Mouse (Mus musculus) thymus, postnatal 0 days (tissue): ENCODE results near the gene Cmtm8. TPM values are rescaled to one million over a fixed set of nuclear protein-coding genes. Genes with fewer than 3 reads are reported as not detected.

Source experiments
- DNase-seq: peaks from one replicate; pipeline ENCODE4 v3.0.0-alpha.2; 2015; ENCODE audit warnings: low spot score
- polyA plus RNA-seq: library from polyadenylated mRNA; unstranded; fragments of >200 nt; fragmentation: Nextera tagmentation; extraction: Ambion mirVana; gene quantifications from 2 replicates; pipeline ENCODE4 v1.2.1, GENCODE M21; 2015

Gene Cmtm8
- 10.5 and 10.6 TPM in 2 replicates for polyA plus RNA-seq

GRCm38 (mm10) chr9:114844017-114844662 lies at the start of gene Cmtm8:
Gene Cmtm8 (minus strand): TSS chr9:114844156.
- peak; percentile 45 for DNase-seq

- no peak for DNase-seq
Observed at GRCm38 (mm10) chr9:114892974-114893373, 49.0 kb upstream of the Cmtm8 start.

DNA sequence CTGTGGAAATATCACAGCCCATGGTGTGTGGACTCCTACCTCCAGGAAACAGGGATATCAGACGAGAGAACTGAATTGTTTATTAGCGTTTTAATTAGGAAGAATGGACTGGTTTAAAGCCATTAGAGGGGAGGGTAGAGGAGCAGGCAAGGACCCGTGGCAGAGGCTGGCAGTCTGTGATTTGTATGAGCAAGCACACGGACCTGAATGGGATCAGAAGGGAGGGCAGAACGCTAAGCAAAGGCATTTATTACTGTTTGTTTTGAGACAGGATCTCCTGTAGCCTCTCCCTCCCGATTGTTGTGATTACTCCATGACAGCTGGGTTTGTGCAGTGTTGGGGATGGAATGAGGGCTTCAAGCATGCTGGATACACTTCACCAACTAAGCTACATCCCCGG lies 46.4 kb upstream of the Cmtm8 start:
- no peak for DNase-seq

DNA sequence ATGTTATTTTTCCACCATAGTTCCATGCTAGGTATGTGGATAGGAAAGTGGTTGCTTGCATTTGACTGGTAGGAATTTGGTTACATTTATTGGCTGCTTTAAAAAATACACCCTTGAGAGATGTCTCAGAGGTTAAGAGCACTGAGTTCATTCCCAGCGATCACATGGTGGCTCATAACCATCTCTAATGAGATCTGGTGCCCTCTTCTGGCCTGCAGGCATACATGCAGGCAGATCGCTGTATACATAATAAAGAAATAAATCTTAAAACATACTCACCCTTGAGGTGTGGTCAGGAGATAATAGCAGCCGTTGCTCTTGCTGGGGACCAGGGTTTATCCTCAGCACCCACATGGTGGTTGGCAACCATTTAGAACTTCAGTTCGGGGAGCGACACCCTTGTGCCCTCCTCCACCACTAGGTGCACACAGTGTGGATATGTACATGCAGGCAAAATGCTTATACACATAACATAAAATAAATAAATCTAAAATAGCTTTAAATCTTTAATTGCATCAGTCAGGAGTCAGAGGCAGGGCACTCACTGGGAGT lies 45.0 kb upstream of the Cmtm8 start:
- no peak for DNase-seq

DNA sequence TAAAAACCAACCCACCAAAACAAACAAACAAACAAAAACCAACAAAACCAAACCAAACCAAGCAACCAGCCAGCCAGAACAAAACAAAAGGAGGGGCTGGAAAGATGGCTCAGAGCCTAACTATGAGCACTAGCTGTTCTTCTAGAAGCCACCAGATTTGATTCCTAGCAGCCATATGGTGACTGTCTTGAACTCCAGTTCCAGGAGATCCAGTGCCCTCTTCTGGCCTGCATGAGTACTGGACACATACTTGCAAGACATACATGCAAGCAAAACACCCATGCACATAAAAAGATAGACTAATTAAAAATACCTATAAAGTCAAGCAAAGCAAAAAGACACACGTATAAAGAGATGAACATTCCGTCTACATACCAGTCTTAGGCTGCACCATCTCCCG lies 43.7 kb upstream of the Cmtm8 start:
- peak; percentile 45 for DNase-seq

GRCm38 (mm10) chr9:114885991-114886662 lies 42.2 kb upstream of the Cmtm8 start:
- no peak for DNase-seq

DNA sequence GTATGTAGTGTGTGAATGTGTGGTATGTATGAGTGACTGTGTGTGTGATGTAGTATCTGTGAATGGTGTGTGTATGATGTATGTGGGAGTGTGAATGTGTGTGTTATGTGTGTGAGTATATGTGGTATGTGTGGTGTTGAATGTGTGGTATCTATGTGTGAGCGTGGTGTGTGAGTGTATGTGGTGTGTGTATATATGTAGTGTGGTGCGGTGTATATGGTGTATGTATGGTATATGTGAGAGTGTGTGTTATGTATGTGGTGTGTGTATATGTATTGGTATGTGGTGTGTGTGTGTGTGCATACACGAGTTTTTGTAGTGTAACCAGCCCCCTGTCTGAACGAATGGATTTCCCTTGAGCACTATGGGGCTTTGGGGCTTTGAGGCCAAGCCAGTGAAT lies 41.6 kb upstream of the Cmtm8 start:
- DNase-seq: no peak

DNA sequence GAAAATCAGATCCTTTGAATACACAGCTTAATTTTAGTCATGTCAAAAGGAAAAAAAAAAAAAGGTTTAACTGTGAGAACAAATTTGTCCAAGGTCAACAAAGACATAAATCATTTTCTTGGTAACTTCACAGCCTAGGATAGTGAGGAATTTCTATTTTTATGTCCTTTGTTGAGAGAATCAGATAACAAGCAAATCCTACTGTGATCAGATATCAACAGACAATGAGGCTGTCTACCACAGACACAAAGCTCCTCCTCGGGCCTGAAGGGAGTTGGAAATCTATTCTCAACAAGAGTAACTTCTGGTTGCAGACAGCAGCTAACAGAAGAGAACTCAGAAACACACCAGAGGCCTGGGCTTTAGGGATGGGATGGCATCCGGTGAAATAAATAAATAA lies 38.0 kb upstream of the Cmtm8 start:
- DNase-seq: no peak

GRCm38 (mm10) chr9:114855327-114855726 lies 11.4 kb upstream of the Cmtm8 start:
- no peak for DNase-seq

GRCm38 (mm10) chr9:114854686-114855085 lies 10.7 kb upstream of the Cmtm8 start:
- DNase-seq: no peak

DNA sequence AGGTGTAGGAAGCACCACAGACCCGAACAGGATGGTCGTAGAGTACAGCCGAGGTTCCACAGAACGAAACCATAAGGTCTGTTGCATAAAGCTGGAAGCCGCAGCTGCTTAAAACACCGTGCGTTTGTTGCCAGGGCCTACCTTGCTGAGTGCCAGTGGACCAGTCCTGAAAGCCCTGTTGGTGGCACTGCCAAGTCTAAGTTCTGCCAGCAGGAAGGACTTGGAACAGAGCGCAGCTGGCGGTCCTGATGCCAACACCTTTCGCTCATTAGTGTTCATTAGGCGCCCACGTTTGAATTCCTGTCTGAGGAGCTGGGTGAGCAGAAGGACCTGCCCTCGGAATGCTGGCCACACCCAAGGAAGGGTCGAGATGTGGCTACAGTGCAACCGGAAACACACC lies 9.4 kb upstream of the Cmtm8 start:
- DNase-seq: no peak

- no peak for DNase-seq
Observed at GRCm38 (mm10) chr9:114851419-114852190, 7.6 kb upstream of the Cmtm8 start.

GRCm38 (mm10) chr9:114843634-114844016 lies 331 bp downstream of the Cmtm8 start:
- DNase-seq: peak; percentile 24

GRCm38 (mm10) chr9:114842886-114843285 lies 1.1 kb downstream of the Cmtm8 start:
- DNase-seq: no peak

- DNase-seq: no peak
Observed at GRCm38 (mm10) chr9:114842269-114842668, 1.7 kb downstream of the Cmtm8 start.

DNA sequence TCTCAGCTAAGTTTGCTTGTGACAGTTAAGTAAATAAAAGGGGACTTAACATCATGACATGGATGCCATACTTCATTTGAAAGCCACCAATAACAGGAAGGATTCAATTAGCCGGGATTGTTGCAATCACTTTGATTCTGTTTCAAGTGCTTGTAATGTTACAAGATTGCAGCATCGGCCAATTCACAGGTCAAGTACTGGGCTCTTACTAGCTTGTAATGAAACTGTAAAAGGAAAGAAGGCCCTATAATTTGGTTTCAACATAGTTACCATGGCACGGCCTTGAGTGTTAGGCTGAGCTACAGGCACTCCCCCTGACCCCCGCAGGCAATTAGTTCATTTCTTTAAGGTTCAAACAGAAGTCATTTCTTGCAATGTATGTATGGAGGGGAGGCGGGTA lies 5.1 kb downstream of the Cmtm8 start:
- DNase-seq: no peak

DNA sequence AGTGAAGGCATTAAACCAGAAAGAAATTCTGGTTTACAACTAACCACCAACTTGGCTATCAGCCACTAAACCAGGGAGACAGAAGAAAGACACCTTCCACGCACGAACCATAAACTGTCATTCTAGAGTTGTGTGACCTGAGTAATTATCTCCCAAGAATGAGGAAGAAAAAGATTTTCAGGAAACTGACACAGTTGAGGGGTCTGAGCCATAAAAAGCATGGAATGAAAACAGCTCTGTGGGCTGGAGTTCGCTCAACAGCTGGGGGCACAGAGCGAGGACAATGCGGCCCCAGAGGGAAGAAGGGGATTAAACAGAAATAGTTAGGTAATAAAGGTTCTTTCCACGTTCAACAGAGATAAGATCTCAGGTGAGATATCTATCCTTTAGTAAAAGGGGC lies 12.4 kb downstream of the Cmtm8 start:
- no peak for DNase-seq

- no peak for DNase-seq
Observed at GRCm38 (mm10) chr9:114830351-114830750, 13.6 kb downstream of the Cmtm8 start.

DNA sequence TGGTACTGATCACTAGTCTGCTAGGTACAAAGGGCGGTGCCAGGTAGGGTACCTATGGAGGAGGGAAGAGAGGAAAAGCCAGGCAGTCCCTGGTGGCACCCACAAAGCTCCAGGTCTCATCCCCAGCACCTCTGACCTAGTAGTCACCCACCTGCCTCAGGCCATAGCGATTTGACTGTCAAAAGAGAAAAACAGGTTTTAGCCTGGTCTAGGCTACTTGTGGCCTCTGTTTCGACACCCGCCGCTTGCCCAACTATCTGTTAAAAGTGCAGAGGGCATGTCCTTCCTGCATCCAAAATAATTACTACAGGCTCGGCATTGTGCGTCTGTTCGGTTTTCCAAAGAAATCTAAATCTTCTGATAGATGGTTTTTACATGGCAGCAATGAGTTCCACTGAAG lies 14.3 kb downstream of the Cmtm8 start:
- DNase-seq: no peak

GRCm38 (mm10) chr9:114828377-114828776 lies 15.6 kb downstream of the Cmtm8 start:
- no peak for DNase-seq

- DNase-seq: no peak
Observed at GRCm38 (mm10) chr9:114827242-114827852, 16.6 kb downstream of the Cmtm8 start.

DNA sequence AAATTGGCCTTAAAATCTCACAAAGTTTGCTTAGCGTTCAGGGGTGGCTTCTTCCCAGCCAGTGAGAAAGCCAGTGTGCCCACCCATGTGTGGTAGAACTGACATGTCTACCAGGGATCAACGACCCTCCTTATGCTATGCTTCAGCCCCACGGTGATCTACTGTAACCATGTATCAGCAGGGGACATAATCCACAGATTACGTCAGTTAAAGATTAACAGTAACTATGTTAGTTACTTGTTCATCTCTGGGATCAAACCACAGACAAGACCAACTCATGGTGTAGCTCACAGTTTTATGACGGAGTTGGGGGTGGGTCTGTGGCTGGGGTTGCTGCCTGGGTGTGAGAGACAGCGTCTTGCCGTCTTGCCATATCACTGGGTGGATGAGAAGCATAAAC lies 19.8 kb downstream of the Cmtm8 start:
- no peak for DNase-seq
